Comparison of ENCODE assay signal across 8 mouse cellular contexts in the genomic region with DNA sequence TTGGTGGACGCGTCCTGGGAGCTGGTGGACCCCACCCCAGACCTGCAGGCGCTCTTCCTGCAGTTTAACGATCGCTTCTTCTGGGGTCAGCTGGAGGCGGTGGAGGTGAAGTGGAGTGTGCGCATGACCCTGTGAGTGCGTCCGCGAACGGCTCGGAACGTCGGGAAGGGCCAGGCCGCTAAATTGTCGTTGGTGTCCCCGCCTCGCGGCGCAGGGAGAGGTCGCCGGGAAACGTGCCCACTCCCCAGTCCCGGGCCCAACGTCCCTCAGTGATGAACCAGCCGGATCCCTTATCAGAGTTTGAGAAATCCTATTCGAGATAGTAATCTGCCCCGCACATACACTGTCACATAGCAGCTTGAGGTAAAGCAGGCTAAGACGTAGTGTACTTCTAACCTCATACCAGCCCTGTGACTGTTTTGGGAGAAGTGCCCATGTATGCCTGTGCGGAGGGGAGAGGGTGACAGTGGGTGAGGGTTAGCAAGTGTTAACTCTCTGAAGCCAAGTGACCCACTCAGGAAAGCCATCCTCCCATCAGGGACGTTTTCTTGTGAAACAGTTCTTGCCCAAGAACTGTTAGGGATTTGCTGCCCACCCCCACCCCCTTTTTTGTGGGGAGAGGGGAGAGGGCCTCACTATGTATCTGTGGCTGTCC. TPM values are rescaled to one million over a fixed set of nuclear protein-coding genes. Genes with fewer than 3 reads are reported as not detected.
DNase-seq lines count a peak whose midpoint lies in the region; ATAC-seq lines count a peak whose summit lies in the region.

No protein-coding gene starts in this region.

- no peaks in the 10 kb centered on the region for H3K27me3 ChIP-seq in neural tube, embryonic 11.5 days (ENCODE audit: control insufficient read depth, insufficient read depth, low read length)
- no peaks in the 10 kb centered on the region for H3K27me3 ChIP-seq in intestine, embryonic 15.5 days (replicated peaks)
- H3K27me3 ChIP-seq in neural tube, embryonic 13.5 days, result no peaks in the 10 kb centered on the region

- ATAC-seq in neural tube, embryonic 11.5 days (ENCODE audit: insufficient read depth, low FRiP score, low TSS enrichment), result peak; percentile 48
- ATAC-seq in intestine, embryonic 15.5 days, result 0 out of 2 replicates have a peak, but pooled peaks have one; percentile 1
- ATAC-seq in neural tube, embryonic 13.5 days (ENCODE audit: low read depth), result peak; percentile 10; the same call in 1 of the 2 replicates

- peaks cover 12% of the 10 kb centered on the region for H3K4me1 ChIP-seq in neural tube, embryonic 11.5 days (ENCODE audit: control insufficient read depth, insufficient read depth, low read length)
- H3K4me1 ChIP-seq in intestine, embryonic 15.5 days (replicated peaks), result peaks cover 23% of the 10 kb centered on the region
- H3K4me1 ChIP-seq in neural tube, embryonic 13.5 days (replicated peaks), result peaks cover 44% of the 10 kb centered on the region

- H3K4me2 ChIP-seq in neural tube, embryonic 11.5 days (ENCODE audit: low read depth), result peak overlapping the region; percentile 100
- H3K4me2 ChIP-seq in intestine, embryonic 15.5 days (replicated peaks), result peak overlapping the region; percentile 76
- H3K4me2 ChIP-seq in neural tube, embryonic 13.5 days, result peak overlapping the region; percentile 99

- H3K9me3 ChIP-seq in neural tube, embryonic 11.5 days (ENCODE audit: control insufficient read depth, low read length), result no peaks in the 10 kb centered on the region
- H3K9me3 ChIP-seq in intestine, embryonic 15.5 days, result no peaks in the 10 kb centered on the region
- H3K9me3 ChIP-seq in neural tube, embryonic 13.5 days, result no peaks in the 10 kb centered on the region

- WGBS in neural tube, embryonic 11.5 days, result 9% methylated on average over 31 of the region's 31 CpGs
- 4% methylated on average over 31 of the region's 31 CpGs for WGBS in intestine, embryonic 15.5 days
- 6% methylated on average over 31 of the region's 31 CpGs for WGBS in neural tube, embryonic 13.5 days

- peak overlapping the region; percentile 56; the same call in 1 of the 2 replicates for H3K27ac ChIP-seq in neural tube, embryonic 11.5 days (ENCODE audit: low read depth, low read length)
- peak overlapping the region; percentile 67 for H3K27ac ChIP-seq in intestine, embryonic 15.5 days
- peak overlapping the region; percentile 86 for H3K27ac ChIP-seq in neural tube, embryonic 13.5 days (replicated peaks)

- peak overlapping the region; percentile 79 for H3K9ac ChIP-seq in neural tube, embryonic 11.5 days (ENCODE audit: low read length)
- H3K9ac ChIP-seq in intestine, embryonic 15.5 days, result peak overlapping the region; percentile 79
- H3K9ac ChIP-seq in neural tube, embryonic 13.5 days, result peak overlapping the region; percentile 89

- peaks cover 10% of the 10 kb centered on the region for H3K36me3 ChIP-seq in neural tube, embryonic 11.5 days (ENCODE audit: control insufficient read depth, insufficient read depth, low read length)
- peaks cover 36% of the 10 kb centered on the region for H3K36me3 ChIP-seq in intestine, embryonic 15.5 days
- H3K36me3 ChIP-seq in neural tube, embryonic 13.5 days, result peaks cover 66% of the 10 kb centered on the region

- peak; percentile 33 for DNase-seq in adrenal gland, postnatal 10 days
- no peak for DNase-seq in adrenal gland, adult 2 months
- DNase-seq in neural tube, embryonic 11.5 days (ENCODE audit: low spot score), result no peak
- no peak for DNase-seq in neural tube, embryonic 10.5 days (ENCODE audit: extremely low spot score, low spot score)
- DNase-seq in right cerebral cortex, adult 2 months (ENCODE audit: low spot score in 2 of 2), result no peak
- no peak for DNase-seq in T-cell, adult 2 months (ENCODE audit: low spot score)

- H3K4me3 ChIP-seq in neural tube, embryonic 11.5 days (ENCODE audit: low read depth, low read length), result peak overlapping the region; percentile 95
- H3K4me3 ChIP-seq in intestine, embryonic 15.5 days (replicated peaks), result peak overlapping the region; percentile 88
- peak overlapping the region; percentile 98 for H3K4me3 ChIP-seq in neural tube, embryonic 13.5 days

RNA-seq across cellular contexts. Expression of a gene that starts 0.7 kb away (rescaled TPM):
- 10 to 100 TPM; 20.2 to 21.3 TPM for total RNA-seq in adrenal gland, postnatal 10 days (2021)
- total RNA-seq in adrenal gland, adult 2 months (2021), result 10 to 100 TPM; 19.4 to 19.9 TPM
- 7.7 and 9.7 TPM in 2 replicates for polyA plus RNA-seq in adrenal gland, adult 2 months (2012; rRNA removed)
- 12.2 and 14.5 TPM in 2 replicates for polyA plus RNA-seq in neural tube, embryonic 11.5 days (2014; fragmentation: Nextera tagmentation; extraction: Ambion mirVana)
- 8.4 and 8.5 TPM in 2 replicates for polyA plus RNA-seq in intestine, embryonic 15.5 days (2015; fragmentation: Nextera tagmentation; extraction: Ambion mirVana)
- 8.5 and 11.4 TPM in 2 replicates for polyA plus RNA-seq in neural tube, embryonic 13.5 days (2015; fragmentation: Nextera tagmentation; extraction: Ambion mirVana)

RNA-seq across cellular contexts. Expression of a gene that starts 0.9 kb away (rescaled TPM):
- 10 to 100 TPM; 21.0 to 21.1 TPM for total RNA-seq in adrenal gland, postnatal 10 days (2021)
- 10 to 100 TPM; 19.9 to 24.2 TPM for total RNA-seq in adrenal gland, adult 2 months (2021)
- polyA plus RNA-seq in adrenal gland, adult 2 months (2012; rRNA removed), result 9.1 and 10.6 TPM in 2 replicates
- polyA plus RNA-seq in neural tube, embryonic 11.5 days (2014; fragmentation: Nextera tagmentation; extraction: Ambion mirVana), result 7.7 and 8.0 TPM in 2 replicates
- polyA plus RNA-seq in intestine, embryonic 15.5 days (2015; fragmentation: Nextera tagmentation; extraction: Ambion mirVana), result 7.5 and 7.8 TPM in 2 replicates
- 12.9 and 13.8 TPM in 2 replicates for polyA plus RNA-seq in neural tube, embryonic 13.5 days (2015; fragmentation: Nextera tagmentation; extraction: Ambion mirVana)

RNA-seq across cellular contexts. Expression of a gene that starts 35.5 kb away (rescaled TPM):
- total RNA-seq in adrenal gland, postnatal 10 days (2021), result 10 to 100 TPM; 23.6 to 27.4 TPM
- total RNA-seq in adrenal gland, adult 2 months (2021), result 10 to 100 TPM; 25.9 to 28.0 TPM
- 7.6 and 10.7 TPM in 2 replicates for polyA plus RNA-seq in adrenal gland, adult 2 months (2012; rRNA removed)
- polyA plus RNA-seq in neural tube, embryonic 11.5 days (2014; fragmentation: Nextera tagmentation; extraction: Ambion mirVana), result 41.5 TPM in 2 replicates
- 44.8 and 48.6 TPM in 2 replicates for polyA plus RNA-seq in intestine, embryonic 15.5 days (2015; fragmentation: Nextera tagmentation; extraction: Ambion mirVana)
- polyA plus RNA-seq in neural tube, embryonic 13.5 days (2015; fragmentation: Nextera tagmentation; extraction: Ambion mirVana), result 27.2 and 29.7 TPM in 2 replicates

RNA-seq across cellular contexts. Expression of a gene that starts 35.5 kb away (rescaled TPM):
- total RNA-seq in adrenal gland, postnatal 10 days (2021), result 100 to 1,000 TPM; 126 to 173 TPM
- total RNA-seq in adrenal gland, adult 2 months (2021), result 100 to 1,000 TPM in 1 of 2 experiments, 10 to 100 TPM in 1; 81.0 to 108 TPM
- 66.9 and 77.8 TPM in 2 replicates for polyA plus RNA-seq in adrenal gland, adult 2 months (2012; rRNA removed)
- polyA plus RNA-seq in neural tube, embryonic 11.5 days (2014; fragmentation: Nextera tagmentation; extraction: Ambion mirVana), result 139 and 140 TPM in 2 replicates
- polyA plus RNA-seq in intestine, embryonic 15.5 days (2015; fragmentation: Nextera tagmentation; extraction: Ambion mirVana), result 82.6 and 83.9 TPM in 2 replicates
- polyA plus RNA-seq in neural tube, embryonic 13.5 days (2015; fragmentation: Nextera tagmentation; extraction: Ambion mirVana), result 80.4 and 82.9 TPM in 2 replicates

RNA-seq across cellular contexts. Expression of a gene that starts 50.7 kb away (rescaled TPM):
- 10 to 100 TPM; 66.9 to 73.0 TPM for total RNA-seq in adrenal gland, postnatal 10 days (2021)
- total RNA-seq in adrenal gland, adult 2 months (2021), result 10 to 100 TPM; 56.1 to 68.0 TPM
- polyA plus RNA-seq in adrenal gland, adult 2 months (2012; rRNA removed), result 25.3 and 32.7 TPM in 2 replicates
- 19.5 and 20.9 TPM in 2 replicates for polyA plus RNA-seq in neural tube, embryonic 11.5 days (2014; fragmentation: Nextera tagmentation; extraction: Ambion mirVana)
- polyA plus RNA-seq in intestine, embryonic 15.5 days (2015; fragmentation: Nextera tagmentation; extraction: Ambion mirVana), result 14.0 and 14.4 TPM in 2 replicates
- 15.7 and 18.0 TPM in 2 replicates for polyA plus RNA-seq in neural tube, embryonic 13.5 days (2015; fragmentation: Nextera tagmentation; extraction: Ambion mirVana)
